Mouse (Mus musculus) spleen, embryonic (tissue): ENCODE results near the gene Sertad3.

ENCODE experiments used
- CTCF ChIA-PET: fragments of 350-600 bp; sonication (Branson Sonifier 250); formaldehyde crosslinking; loops from one replicate; lab custom pipeline; 2022; lab: Charles Lee

The Sertad3 gene

DNA sequence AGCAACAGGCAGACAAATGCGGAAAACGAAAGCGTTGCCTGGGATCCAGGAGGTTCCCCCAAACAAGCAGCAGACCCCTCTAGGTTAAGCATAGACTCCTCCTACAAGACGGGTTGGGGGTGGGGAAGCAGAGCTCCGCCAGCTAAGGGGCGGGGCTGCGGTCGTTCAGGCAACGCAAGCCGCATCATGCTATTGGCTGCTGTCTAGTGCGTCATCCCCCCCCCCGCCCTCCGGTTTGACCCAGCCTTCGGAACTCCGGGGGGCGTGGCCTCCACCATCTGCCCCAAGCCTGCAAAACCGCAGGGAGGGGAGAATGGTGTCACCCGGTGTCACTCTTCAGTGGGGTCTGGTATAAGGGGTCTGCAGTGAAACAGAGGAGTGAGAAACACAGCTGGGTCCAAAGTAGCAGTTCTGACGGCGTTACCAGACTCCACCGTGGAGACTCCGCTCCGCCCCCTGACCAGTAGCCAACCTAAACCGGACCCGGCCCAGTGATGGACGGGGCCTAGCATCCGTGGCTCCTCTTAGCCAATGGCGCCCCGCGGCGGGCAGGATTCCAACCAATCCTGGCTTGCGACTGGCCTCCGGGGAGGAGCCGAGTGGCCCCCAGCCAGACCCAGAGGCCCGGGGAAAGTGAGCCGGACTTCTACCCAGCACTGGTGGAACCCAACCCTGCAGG is at the start of gene Sertad3:
Gene Sertad3 (plus strand): TSS at position 613 of the 679 bp plus-strand sequence.
- CTCF ChIA-PET = interaction anchor here (0.6 to 1.3 kb wide), 4 partner anchors 14 to 40 kb away, joined by 3 to 5 read pairs (median 4); no protein-coding TSS in a partner anchor

DNA sequence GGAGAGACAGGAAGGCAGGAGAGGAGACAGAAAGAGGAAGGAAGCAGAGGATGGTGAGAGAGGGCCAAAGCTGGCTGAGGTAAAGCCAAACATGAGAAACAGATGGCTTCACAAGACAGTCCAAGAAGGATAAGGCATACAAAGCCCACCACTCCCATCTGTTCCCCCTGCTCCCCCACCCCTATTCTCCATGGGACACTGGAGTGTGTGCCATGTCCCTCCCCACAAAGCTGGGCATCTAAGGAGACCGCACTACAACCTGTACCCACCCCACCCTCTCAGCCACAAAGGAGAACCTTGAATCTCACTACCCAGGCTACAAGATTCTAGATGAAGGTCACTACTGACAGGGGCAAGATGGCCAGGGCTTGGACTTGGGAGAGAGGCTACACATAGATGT is 46.2 kb upstream of the Sertad3 start:
- CTCF ChIA-PET = no interaction called here

- CTCF ChIA-PET = no interaction called here
These were observed 45.6 kb upstream of the Sertad3 start for GRCm38 (mm10) chr7:27428002-27428401.

DNA sequence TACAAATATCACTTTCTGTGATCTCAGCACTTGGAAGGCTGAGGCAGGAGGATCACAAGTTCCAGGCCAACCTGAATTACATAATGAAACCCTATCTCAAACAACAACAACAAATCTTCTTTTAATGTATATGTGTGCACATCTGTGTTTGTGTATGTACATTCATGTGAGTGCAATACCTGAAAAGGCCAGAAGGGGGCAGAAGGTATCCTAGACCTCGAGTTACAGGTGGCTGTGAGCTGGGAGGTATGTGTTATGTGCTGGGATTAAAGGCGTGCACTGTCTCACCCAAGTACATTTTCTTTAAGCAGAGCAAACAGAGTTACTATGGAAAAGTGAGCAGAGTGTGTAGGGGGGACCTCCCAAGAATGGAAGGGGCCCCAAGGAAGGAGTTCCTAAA is 44.4 kb upstream of the Sertad3 start:
- CTCF ChIA-PET = interaction anchor here (0.7 kb wide), 1 partner anchor 157 kb away, joined by 15 read pairs; no protein-coding TSS in a partner anchor

DNA sequence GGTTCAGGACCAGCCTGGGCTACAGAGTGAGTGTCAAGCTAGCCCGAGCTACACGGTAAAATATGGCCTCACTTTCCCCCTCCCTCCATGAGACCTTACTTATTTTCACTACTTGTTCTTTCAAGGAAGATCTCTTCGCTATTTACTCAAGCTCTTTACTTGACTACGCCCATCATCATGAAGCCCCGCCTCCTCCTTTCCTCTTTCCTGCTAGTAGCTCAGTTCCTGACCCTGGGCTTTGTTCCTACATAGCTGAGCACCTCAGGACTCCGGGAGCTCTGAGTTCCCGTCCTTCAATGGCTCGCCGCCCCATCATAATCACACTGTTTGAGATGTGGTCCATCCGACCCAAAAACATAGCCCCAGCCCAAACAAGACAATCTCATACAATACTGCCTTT is 40.2 kb upstream of the Sertad3 start:
- CTCF ChIA-PET = interaction anchor here (0.6 kb wide), 1 partner anchor 39 kb away, joined by 3 read pairs; no protein-coding TSS in a partner anchor

GRCm38 (mm10) chr7:27433794-27434193 is 39.8 kb upstream of the Sertad3 start:
- CTCF ChIA-PET = interaction anchor here (0.6 kb wide), 1 partner anchor 39 kb away, joined by 3 read pairs; no protein-coding TSS in a partner anchor

DNA sequence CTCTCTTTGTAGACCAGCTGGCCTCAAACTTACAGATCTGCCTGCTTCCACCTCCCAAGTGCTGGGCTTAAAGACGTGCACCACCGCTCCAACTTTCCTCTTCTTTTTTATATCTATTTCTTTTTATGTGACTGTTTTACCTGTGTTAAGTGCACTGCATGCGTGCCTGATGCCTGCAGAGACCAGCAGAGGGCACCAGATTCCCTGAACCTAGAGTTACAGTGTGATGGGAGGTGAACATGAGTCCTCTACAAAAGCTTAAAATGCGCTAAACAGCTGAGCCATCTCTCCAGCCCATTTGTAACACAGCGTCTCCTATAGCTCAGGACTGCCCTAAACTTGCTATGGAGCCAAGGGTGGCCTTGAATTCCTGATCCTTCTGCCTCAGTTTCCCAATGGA is 36.0 kb upstream of the Sertad3 start:
- CTCF ChIA-PET = interaction anchor here (0.6 to 2.9 kb wide), 7 partner anchors 25 to 232 kb away, joined by 3 to 11 read pairs (median 5); no protein-coding TSS in a partner anchor

- CTCF ChIA-PET = interaction anchor here (0.7 to 2.9 kb wide), 3 partner anchors 51 to 262 kb away, joined by 3 to 6 read pairs (median 3); no protein-coding TSS in a partner anchor
These were observed 33.6 kb upstream of the Sertad3 start for GRCm38 (mm10) chr7:27440014-27440413.

- CTCF ChIA-PET = no interaction called here
These were observed 27.5 kb upstream of the Sertad3 start for GRCm38 (mm10) chr7:27446051-27446450.

- CTCF ChIA-PET = no interaction called here
These were observed 26.8 kb upstream of the Sertad3 start for GRCm38 (mm10) chr7:27446521-27447418.

- CTCF ChIA-PET = no interaction called here
These were observed 25.9 kb upstream of the Sertad3 start, which contains the start of the genes Sptbn4 and Blvrb for GRCm38 (mm10) chr7:27447419-27448286. TSS of gene Sptbn4 (minus strand) at chr7:27447686. TSS of gene Blvrb (plus strand) at chr7:27447978.

DNA sequence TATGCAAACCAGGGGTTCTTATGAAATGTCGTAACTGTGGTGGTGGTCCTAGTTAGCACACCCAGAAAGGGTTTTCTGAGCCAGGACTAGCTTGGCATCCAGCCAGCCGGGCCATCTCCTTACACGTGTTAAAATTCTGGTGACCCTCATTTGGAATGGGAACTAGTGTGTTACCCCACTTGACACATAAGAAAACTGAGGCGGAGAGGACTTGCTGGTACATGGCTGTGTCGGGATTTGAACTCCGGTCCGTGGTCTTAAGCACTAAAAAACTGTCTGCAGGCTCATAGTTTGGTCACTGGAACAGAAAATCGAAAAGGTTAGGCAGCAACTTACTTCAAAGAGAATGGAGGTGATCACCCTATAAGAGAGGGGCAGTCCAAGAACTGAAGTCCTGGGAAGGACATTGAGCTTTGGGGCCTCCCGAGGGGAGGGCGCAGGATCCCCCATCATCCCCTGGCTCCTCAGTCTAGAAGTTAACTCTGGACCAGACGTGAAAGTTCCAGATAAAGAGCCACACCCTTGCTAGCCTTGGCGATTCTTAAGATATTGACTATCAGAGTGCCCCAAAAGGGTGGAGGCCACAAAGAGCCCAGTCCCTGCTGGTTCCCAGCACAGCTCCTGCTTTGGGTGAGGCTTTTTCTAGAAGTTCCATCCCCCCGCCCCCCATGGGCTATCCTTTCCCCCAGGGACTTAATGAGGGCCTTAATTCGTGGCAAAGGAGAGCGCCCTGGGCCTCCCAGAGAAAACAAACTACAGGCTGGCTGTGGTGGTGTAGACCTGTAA is 25.0 kb upstream of the Sertad3 start:
- CTCF ChIA-PET = no interaction called here

- CTCF ChIA-PET = interaction anchor here (0.6 to 0.7 kb wide), 2 partner anchors 24 to 95 kb away, joined by 3 to 6 read pairs; no protein-coding TSS in a partner anchor
These were observed 24.2 kb upstream of the Sertad3 start for GRCm38 (mm10) chr7:27449256-27449862.

GRCm38 (mm10) chr7:27451359-27451758 is 22.2 kb upstream of the Sertad3 start:
- CTCF ChIA-PET = no interaction called here

DNA sequence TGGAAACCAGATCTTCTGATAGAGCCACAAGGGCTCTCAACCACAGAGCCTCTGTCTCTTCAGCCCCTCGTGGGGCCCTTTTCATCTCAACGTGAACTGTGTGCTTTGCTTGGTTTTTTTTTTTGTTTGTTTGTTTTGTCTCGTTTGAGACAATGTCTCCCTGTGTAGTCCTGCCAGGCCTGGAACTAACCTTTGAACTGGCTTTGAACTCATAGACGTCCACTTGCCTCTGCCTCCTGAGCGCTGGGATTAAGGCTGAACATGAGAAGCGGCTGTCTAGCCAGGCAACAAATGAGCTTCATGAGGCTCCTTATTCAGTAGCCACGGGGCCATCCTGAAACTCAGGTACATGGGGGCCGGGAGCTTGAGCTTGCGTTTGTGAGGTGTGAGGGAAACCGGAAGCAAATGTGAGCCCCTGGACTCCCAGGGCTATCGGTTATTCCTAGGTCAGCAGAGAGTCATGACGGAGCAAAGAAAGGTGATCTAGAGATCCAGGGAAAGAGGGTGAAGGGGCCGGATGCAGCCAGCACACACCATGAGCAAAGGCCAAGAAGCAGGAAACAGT is 21.3 kb upstream of the Sertad3 start:
- CTCF ChIA-PET = interaction anchor here (0.7 kb wide), 1 partner anchor 839 kb away, joined by 7 read pairs; no protein-coding TSS in a partner anchor

DNA sequence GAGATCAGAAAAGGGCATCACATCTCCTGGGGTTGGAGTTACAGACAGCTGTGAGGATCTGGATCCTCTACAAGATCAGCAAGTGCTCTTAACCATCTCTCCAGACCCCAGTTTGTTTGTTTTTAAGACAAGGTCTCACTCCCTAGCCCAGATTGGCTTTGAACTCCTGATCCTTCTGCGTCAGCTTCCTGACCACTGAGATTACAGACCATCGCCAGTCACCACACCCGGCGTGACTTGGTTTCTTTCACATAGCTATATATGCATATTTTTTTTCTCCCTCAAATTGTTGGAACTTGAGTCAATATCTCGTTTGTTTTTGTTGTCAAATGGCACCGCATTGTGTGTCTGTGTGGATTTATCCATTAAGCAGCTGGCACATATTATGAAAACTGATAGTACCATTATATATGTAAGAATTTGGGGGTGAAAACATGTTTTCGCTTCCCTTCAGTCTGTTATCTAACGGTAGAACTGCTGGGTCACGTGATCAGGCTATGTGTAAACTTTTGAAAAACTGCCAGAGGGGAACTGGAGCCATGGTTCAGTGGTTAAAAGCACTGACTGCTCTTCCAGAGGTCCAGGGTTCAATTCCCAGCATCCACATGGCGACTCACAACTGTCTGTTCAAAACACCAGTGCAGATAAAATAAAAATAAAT is 19.0 kb upstream of the Sertad3 start:
- CTCF ChIA-PET = interaction anchor here (1.4 kb wide), 1 partner anchor 18 kb away, joined by 5 read pairs; no protein-coding TSS in a partner anchor

- CTCF ChIA-PET = interaction anchor here (0.7 to 1.4 kb wide), 2 partner anchors 11 to 17 kb away, joined by 4 to 5 read pairs; no protein-coding TSS in a partner anchor
These were observed 18.3 kb upstream of the Sertad3 start for GRCm38 (mm10) chr7:27455273-27455672.

GRCm38 (mm10) chr7:27458614-27459013 is 15.0 kb upstream of the Sertad3 start:
- CTCF ChIA-PET = no interaction called here
